Mouse (Mus musculus) urinary bladder, adult 18-20 months (tissue): ENCODE measurements around the gene Cdc42ep1.
"Not testable (repeated sequence)": the region's sequence is repeated elsewhere in the genome, so short reads cannot be mapped to it uniquely, and the experiment has no call there.

ENCODE experiments used
- DNase-seq, 2 experiments: peaks; one replicate each; pipeline ENCODE4 v3.0.0; 2022; ENCODE audit warnings: low spot score in 2 of 2, mixed read lengths in 2 of 2

Cdc42ep1 gene

GRCm38 (mm10) chr15:78877810-78878390 is 35.5 kb downstream of the Cdc42ep1 start:
- DNase-seq = no peak

- DNase-seq = not testable (repeated sequence)
Observed at GRCm38 (mm10) chr15:78878792-78879516, 36.5 kb downstream of the Cdc42ep1 start.

GRCm38 (mm10) chr15:78880432-78880831 is 38.0 kb downstream of the Cdc42ep1 start:
- DNase-seq = no peak

GRCm38 (mm10) chr15:78881828-78882227 is 39.4 kb downstream of the Cdc42ep1 start:
- no peak for DNase-seq

GRCm38 (mm10) chr15:78889401-78889853 is 47.0 kb downstream of the Cdc42ep1 start:
- no peak for DNase-seq

DNA sequence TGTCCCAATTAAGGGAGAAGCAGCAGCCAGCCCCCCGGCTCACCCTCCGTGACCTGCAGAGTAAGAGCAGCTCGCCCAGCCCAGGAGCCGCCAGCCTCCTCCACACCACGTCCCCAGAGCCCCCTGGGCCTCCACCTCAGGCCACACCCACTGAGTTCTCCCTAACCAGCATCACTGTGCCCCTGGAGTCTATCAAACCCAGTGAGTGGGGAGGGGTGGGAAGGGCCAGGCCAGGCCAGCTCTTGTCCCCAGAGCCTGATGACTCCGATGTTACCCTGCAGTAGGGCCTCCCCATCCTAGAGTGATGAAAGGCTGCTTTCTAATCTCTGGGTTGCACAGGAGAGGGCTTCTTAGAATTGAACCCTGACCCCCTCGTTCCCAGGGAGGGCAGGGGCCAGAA is 50.0 kb downstream of the Cdc42ep1 start:
- no peak for DNase-seq

DNA sequence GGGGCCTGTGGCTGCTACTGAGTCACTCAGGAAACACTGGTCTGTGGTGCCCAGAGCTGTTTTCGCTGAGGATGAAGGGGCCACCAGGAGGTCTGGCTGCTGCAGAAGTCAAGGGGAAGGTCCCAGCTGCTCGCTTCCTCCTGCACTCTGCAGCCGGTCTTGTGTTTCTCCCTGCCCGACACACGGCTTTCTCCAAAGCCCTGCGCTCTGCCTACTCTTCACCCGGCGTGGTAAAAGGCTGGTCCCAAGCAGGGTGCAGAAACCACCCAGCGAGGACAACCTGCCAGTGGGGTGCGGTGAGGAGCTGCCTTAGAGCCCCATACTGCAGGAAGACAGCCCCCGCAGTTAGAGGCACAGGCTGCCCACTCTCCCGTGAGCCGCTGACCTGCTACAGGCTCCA is 52.3 kb downstream of the Cdc42ep1 start:
- DNase-seq = no peak

GRCm38 (mm10) chr15:78895741-78896140 is 53.3 kb downstream of the Cdc42ep1 start:
- DNase-seq = no peak

DNA sequence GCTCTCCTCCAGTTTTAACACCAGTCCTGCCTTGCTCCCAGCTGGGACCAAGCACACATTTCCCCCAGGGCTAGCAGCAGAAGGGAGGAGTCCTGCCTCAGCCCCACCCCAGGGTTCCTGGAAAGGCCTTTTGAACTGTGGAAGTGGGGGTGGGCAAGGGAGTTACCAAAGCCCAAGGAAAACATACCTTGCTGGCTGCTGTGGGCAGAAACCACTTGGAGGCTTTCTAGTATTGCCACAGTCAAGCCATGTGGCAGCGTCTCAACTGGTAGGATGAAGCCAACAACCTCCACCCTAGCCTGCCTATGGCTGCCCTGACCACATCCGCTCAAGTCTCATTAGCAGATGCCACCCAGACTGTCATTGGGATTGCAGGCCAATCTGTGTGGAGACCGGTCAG is 53.7 kb downstream of the Cdc42ep1 start:
- DNase-seq = no peak

DNA sequence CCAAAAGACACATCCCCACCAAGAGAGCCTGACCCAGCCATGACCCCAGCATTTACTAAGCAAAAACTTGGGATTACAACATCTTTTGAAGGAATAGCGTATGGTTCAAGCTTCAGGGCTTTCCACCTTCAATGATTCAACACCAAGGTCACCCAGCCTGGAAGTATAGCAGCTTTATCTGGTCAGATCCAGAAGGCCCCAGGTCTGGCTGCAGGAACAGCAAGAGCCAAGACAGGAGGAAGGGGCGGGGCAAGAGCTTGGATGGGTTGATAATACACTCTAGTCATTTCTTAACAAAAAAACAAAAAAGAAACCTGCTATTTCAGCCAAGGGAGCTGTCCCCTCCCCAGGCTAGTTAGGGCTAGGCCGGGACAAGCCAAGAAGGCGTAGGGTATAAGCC is 55.1 kb downstream of the Cdc42ep1 start:
- DNase-seq = no peak

DNA sequence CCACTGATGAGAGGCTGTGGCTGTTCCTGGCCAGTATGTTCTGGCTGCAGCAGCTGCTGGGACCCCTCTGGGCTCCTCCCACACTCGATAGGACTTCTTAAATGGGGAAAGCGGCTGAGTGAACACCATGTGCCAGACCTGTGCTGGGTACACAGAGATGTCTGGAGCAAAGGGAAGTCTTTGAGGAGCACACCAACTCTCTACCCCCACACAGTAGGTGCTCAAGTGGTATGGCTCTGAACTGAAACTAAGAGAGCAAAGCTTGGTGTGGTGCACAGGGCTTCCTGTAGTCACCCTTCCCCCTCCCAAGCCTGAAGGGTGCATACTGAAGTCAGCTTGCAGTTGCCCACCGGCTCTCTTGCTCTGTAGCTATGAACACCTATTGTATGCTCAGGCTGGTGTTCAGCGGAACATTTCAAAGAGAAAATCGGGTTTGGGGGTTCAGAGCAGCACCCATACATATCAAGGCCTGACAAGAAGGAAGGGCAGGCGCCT is 56.1 kb downstream of the Cdc42ep1 start:
- DNase-seq = no peak

GRCm38 (mm10) chr15:78899409-78899739 is 57.0 kb downstream of the Cdc42ep1 start, which contains the start of gene Gm49510:
Gene Gm49510, plus strand, starts transcription at chr15:78899667.
- no peak for DNase-seq

DNA sequence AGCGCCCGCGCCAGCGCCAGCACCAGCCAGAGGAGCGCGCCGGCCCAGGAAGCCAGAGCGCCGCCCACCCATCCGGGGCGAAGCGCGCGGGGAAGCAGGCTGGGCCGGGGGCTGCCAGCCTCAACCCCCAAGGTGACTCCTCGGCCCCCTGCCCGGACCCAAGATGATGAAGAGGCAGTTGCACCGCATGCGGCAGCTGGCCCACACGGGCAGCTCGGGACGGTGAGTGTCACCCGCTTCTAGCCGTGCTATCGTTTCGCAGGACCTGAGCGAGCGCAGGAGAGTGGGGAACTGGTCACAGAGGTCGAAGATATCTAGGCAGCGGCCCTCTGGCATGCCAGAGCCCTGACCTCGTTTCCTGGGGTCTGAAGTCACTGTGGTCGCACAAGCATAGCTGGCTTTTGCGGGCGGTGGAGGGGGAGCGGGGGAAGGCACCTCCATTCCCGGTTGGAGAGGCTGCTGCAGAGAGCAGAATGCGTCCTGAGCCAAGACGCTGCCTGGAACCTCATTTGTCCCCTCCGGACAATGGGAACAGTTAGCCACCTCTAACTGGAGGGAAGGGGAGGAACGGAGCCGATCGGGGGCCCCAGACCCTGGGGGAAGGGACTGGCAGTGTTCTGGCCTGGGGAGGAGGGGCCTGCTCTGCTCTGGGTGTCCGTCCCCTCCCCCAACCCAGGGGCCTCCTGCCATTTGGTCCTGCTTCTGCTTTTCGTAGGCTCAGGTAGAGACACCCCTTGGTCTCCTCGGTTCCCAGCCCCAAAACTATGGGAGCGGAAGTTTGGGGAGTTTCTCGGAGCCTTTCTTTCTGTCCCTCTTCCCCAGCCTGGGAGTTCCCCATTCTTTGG is 57.5 kb downstream of the Cdc42ep1 start, which contains the start of gene Sh3bp1:
Sh3bp1 (plus strand) TSS at position 29 of the 845 bp plus-strand sequence.
- DNase-seq = peak; percentile 63 to 69
